Mouse (Mus musculus): ENCODE measurements around the gene Recql5. TPM values are rescaled to one million over a fixed set of nuclear protein-coding genes. Genes with fewer than 3 reads are reported as not detected.

Recql5 gene
- 10 to 100 TPM; 23.9 to 26.2 TPM for total RNA-seq (2023)

DNA sequence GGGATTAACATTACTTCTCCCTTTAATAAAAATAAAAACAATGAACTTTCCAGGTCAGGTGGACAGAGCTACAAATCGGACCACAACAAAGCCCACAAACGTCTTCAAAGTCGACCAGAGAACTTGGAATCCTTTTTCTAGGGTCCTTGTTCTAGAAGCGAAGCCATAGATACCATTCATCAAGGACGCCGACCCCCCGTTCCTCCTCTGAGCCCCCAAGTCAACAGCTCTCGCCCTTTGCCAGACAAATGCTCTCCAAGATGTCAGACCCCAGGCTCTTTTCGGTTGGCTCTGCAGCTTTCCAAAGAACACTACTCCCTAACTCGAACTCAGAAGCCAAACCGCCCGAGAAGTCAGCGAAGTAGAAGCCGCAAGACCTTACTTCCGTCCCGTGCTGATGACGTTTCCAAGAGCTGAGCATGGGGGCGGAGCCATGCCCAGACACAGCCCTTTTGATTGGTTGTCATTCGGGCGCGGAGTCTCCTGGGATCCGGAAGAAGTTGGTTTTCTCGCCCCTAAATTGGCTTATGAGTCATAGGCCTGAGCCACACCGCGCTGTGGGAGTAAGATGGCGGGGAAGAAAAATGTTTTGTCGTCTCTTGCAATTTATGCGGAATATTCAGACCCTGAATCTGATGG lies at the start of gene Recql5, which contains the start of gene Sap30bp:
TSS of gene Recql5 (minus strand) at position 370 of the 639 bp plus-strand sequence.
TSS of gene Sap30bp (plus strand) at position 175 of the 639 bp plus-strand sequence.

DNA sequence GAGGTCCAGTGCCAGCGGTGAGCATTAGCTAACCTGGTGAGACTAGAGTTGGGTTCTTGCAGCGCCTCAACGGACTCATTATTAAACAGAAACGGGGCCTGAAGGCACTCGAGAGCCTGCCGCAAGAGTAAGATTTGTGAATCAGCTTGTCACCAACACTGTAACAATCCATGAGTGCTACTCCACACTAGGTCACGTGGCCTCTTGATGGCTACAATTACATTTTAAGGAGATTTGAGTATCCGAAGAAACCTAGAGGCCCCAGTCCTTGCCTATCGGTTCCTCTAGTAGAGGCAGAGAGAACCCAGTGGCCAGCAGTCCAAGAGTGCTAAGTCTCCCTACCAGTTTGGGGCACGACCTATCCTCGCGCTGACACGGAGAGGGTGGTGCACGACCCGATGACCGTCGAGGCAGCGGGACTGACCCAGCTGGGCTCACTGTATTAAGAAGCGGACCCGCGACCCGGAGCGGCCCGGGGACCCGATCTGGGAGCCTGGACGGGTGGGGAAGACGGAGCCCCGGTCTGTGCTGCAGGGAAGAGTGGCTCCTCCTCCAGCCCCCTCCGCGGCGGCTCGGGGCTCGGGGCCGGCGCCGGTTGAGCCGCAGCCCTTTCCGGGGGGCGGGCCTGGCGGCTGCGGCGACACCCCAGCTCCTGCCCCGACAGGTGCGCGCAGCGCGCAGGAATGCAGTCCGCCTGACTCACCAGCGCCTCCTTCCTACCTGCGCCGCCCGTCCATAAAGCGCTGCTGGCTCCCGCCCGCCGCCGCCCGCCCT lies 41.2 kb upstream of the Recql5 start, which contains the start of gene Itgb4:
TSS of gene Itgb4 (plus strand) at position 401 of the 774 bp plus-strand sequence.

GRCm38 (mm10) chr11:115911632-115912376 lies 21.5 kb downstream of the Recql5 start, which contains the start of gene Smim6:
Smim6 (plus strand) TSS chr11:115912017.

GRCm38 (mm10) chr11:115899486-115900266 lies 33.6 kb downstream of the Recql5 start, which contains the start of gene Smim5:
Smim5 (plus strand) TSS chr11:115899966.

GRCm38 (mm10) chr11:115858354-115858753 lies 74.9 kb downstream of the Recql5 start, which contains the start of gene Myo15b:
Myo15b (plus strand) TSS chr11:115858406.

Other genes with a start within 250 kb of the Recql5 start
- gene Grb2, start 224.9 kb downstream of the Recql5 start, total RNA-seq (2023): 100 to 1,000 TPM; 226 to 238 TPM
- 10 to 100 TPM; 54.7 to 60.5 TPM for gene Tmem94, start 168.0 kb downstream of the Recql5 start, total RNA-seq (2023)
- gene Caskin2, start 119.8 kb downstream of the Recql5 start, total RNA-seq (2023): 1 to 10 TPM; 1.2 to 1.3 TPM
- 10 to 100 TPM; 17.0 to 17.7 TPM for gene Tsen54, start 118.8 kb downstream of the Recql5 start, total RNA-seq (2023)
- gene Llgl2, start 109.4 kb downstream of the Recql5 start, total RNA-seq (2023): 10 to 100 TPM in 1 of 2 experiments, 1 to 10 TPM in 1; 8.1 to 14.9 TPM
- gene Myo15b, start 75.1 kb downstream of the Recql5 start, total RNA-seq (2023): not detected
- gene Smim5, start 33.5 kb downstream of the Recql5 start, total RNA-seq (2023): 10 to 100 TPM; 22.9 to 25.2 TPM
- 1 to 10 TPM; 2.4 to 5.0 TPM for gene Smim6, start 21.5 kb downstream of the Recql5 start, total RNA-seq (2023)
- gene Sap30bp, start 195 bp downstream of the Recql5 start, total RNA-seq (2023): 10 to 100 TPM; 25.9 to 34.3 TPM
- gene Itgb4, start 41.2 kb upstream of the Recql5 start, total RNA-seq (2023): 1 to 10 TPM in 1 of 2 experiments, not detected in 1; 1.6 TPM
- 10 to 100 TPM in 1 of 2 experiments, 1 to 10 TPM in 1; 9.6 to 10.4 TPM for gene Galk1, start 79.2 kb upstream of the Recql5 start, total RNA-seq (2023)
- 1,000 to 10,000 TPM; 3,280 to 3,497 TPM for gene H3f3b, start 94.5 kb upstream of the Recql5 start, total RNA-seq (2023)
- 10 to 100 TPM; 32.3 to 41.4 TPM for gene Unk, start 96.8 kb upstream of the Recql5 start, total RNA-seq (2023)
- gene Unc13d, start 144.5 kb upstream of the Recql5 start, total RNA-seq (2023): 10 to 100 TPM; 47.4 to 55.6 TPM
- gene Wbp2, start 153.5 kb upstream of the Recql5 start, total RNA-seq (2023): 100 to 1,000 TPM; 155 to 164 TPM
- gene Trim47, start 193.7 kb upstream of the Recql5 start, total RNA-seq (2023): 10 to 100 TPM; 13.8 to 15.7 TPM
- 10 to 100 TPM; 28.0 to 31.9 TPM for gene Trim65, start 197.7 kb upstream of the Recql5 start, total RNA-seq (2023)
- 10 to 100 TPM; 27.5 to 28.3 TPM for gene Mrpl38, start 205.4 kb upstream of the Recql5 start, total RNA-seq (2023)
- 10 to 100 TPM; 16.6 to 20.0 TPM for gene Fbf1, start 234.7 kb upstream of the Recql5 start, total RNA-seq (2023)

Data from monocyte, adult 59 days (primary cell).